Mouse (Mus musculus) retina, adult 2 months (tissue): Measurements from ENCODE around the gene Armh4.
"Not testable (repeated sequence)": the region's sequence is repeated elsewhere in the genome, so short reads cannot be mapped to it uniquely, and the experiment has no call there.

Experiments
- DNase-seq: peaks from one replicate; pipeline ENCODE4 v3.0.0-alpha.2; 2012; ENCODE audit warnings: low read depth, low spot score

Gene Armh4

GRCm38 (mm10) chr14:49782715-49783531 is at the start of gene Armh4:
Gene Armh4, minus strand, starts transcription at chr14:49783383.
- DNase-seq = no peak

GRCm38 (mm10) chr14:49829192-49830171 is 46.3 kb upstream of the Armh4 start:
- no peak for DNase-seq

GRCm38 (mm10) chr14:49819721-49820440 is 36.7 kb upstream of the Armh4 start:
- not testable (repeated sequence) for DNase-seq

- not testable (repeated sequence) for DNase-seq
These were observed 35.6 kb upstream of the Armh4 start for GRCm38 (mm10) chr14:49818713-49819208.

- DNase-seq = not testable (repeated sequence)
These were observed 29.8 kb upstream of the Armh4 start for GRCm38 (mm10) chr14:49812966-49813365.

- not testable (repeated sequence) for DNase-seq
These were observed 21.9 kb upstream of the Armh4 start for GRCm38 (mm10) chr14:49805051-49805450.

GRCm38 (mm10) chr14:49801444-49801843 is 18.3 kb upstream of the Armh4 start:
- DNase-seq = no peak

- no peak for DNase-seq
These were observed 10.8 kb upstream of the Armh4 start for GRCm38 (mm10) chr14:49793948-49794347.

GRCm38 (mm10) chr14:49790542-49790941 is 7.4 kb upstream of the Armh4 start:
- DNase-seq = no peak

- DNase-seq = no peak
These were observed 2.6 kb upstream of the Armh4 start for GRCm38 (mm10) chr14:49785793-49786192.

GRCm38 (mm10) chr14:49783866-49784265 is 683 bp upstream of the Armh4 start:
- no peak for DNase-seq

GRCm38 (mm10) chr14:49780416-49780815 is 2.8 kb downstream of the Armh4 start:
- DNase-seq = no peak

GRCm38 (mm10) chr14:49777539-49777938 is 5.6 kb downstream of the Armh4 start:
- not testable (repeated sequence) for DNase-seq

- no peak for DNase-seq
These were observed 11.4 kb downstream of the Armh4 start for GRCm38 (mm10) chr14:49771746-49772145.

GRCm38 (mm10) chr14:49766601-49767000 is 16.6 kb downstream of the Armh4 start:
- no peak for DNase-seq

- no peak for DNase-seq
These were observed 27.3 kb downstream of the Armh4 start for GRCm38 (mm10) chr14:49755845-49756244.

- DNase-seq = no peak
These were observed 30.6 kb downstream of the Armh4 start for GRCm38 (mm10) chr14:49752614-49753013.

GRCm38 (mm10) chr14:49745874-49746273 is 37.3 kb downstream of the Armh4 start:
- DNase-seq = no peak

- no peak for DNase-seq
These were observed 39.1 kb downstream of the Armh4 start for GRCm38 (mm10) chr14:49743946-49744526.

GRCm38 (mm10) chr14:49739328-49739727 is 43.9 kb downstream of the Armh4 start:
- no peak for DNase-seq
